Mouse (Mus musculus) brain, embryonic 14.5 days (tissue): ENCODE measurements around the gene Sema4g. TPM values are rescaled to one million over a fixed set of nuclear protein-coding genes. Genes with fewer than 3 reads are reported as not detected.

Source experiments
- DNase-seq: peaks from one replicate; pipeline ENCODE4 v3.0.0-alpha.2; 2011; ENCODE audit warnings: low read depth
- CTCF ChIP-seq: fragments of 200-500 bp; IDR thresholded peaks from 2 replicates; pipeline ENCODE4 v1.5.1; 2012; ENCODE audit warnings: inconsistent platforms, mild to moderate bottlenecking, moderate library complexity, borderline replicate concordance; ENCODE audit not compliant: insufficient read depth, insufficient read length; ENCODE audit errors: extremely low read depth
- POLR2A ChIP-seq: fragments of 200-500 bp; IDR thresholded peaks from 2 replicates; pipeline ENCODE4 v1.6.1; 2012; ENCODE audit warnings: mild to moderate bottlenecking, inconsistent platforms, borderline replicate concordance; ENCODE audit not compliant: poor library complexity, insufficient read depth, insufficient read length, severe bottlenecking; ENCODE audit errors: extremely low read depth
- polyA plus RNA-seq: library from polyadenylated mRNA; depleted of rRNA; stranded (reverse); fragments of >200 nt; gene quantifications from 2 replicates; pipeline ENCODE4 v1.2.3, GENCODE M21; 2012

Sema4g gene
- polyA plus RNA-seq, 1 experiment = 172 TPM

DNA sequence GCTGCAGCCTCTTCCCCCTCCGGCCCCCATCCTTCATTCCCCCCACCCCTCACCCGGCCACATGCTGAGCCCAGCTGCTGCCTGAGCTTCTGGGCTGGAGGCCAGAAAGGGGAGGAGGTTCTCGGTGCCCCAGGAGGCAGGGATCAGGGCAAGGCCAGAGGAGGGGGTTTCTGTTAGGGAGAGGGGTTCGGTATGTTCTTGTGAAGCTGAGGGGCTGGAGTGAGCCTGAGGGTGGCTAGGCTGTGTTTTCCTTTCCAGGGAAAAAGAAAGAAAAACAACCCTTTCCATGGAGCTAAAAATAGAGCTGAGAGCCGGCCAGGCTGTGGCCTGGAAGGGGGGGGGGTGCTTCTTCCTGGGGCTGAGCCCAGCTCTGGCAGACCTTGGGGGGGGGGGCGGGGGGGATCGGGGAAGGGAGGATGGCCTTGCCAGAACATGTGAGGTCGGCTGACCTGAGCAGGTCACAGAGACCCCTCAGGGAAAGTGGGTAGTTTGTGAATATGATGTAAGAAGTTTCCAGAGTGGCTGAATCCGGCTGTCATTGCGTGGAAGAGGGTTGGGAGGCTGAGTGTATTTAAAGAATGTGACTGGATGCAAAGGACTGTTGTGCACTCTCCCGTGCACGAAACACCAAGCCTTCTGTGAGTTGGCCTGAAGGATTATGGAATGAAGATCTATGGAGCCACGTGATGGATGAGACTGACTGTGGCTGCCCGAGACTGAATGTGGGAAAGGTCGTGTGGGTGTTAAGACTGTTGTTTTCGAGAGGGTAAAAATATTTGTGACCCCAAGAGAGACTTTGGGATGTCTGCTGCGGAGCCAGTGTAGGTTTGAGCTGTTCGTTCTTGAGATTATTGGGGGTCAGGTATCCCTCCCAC is 27.7 kb downstream of the Sema4g start:
- DNase-seq = peak; percentile 94
- TF ChIP-seq CTCF (no peak), POLR2A (no peak)

DNA sequence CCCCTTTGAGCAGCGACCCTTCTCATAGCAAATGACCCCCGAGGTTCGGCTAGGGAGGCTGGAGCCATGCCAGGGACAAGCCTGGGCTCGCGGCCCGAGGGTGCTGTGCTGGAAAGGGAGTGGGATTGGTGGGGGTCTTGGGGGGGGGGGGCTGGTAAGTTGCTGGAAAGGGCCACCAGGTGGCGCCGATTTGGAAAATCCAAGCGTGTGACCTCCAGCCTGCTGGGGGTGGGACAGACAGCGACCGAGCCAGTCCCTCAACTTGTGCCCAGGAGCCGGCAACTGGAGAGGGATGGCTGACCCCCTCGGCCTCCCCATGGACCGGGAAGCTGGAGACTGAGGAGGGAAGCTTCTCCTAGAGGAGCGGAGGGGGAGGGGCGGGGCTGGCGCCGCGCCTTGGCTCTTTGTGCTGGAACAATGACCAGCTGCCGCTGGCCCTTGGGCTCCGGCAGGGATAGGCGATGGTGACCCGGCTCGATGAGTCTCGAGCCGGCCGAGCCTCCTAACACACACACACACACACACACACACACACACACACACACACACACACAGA is 28.4 kb downstream of the Sema4g start:
- peak; percentile 56 for TF ChIP-seq CTCF
- TF ChIP-seq POLR2A = peak; percentile 21; the same call in 1 of the 2 replicates

DNA sequence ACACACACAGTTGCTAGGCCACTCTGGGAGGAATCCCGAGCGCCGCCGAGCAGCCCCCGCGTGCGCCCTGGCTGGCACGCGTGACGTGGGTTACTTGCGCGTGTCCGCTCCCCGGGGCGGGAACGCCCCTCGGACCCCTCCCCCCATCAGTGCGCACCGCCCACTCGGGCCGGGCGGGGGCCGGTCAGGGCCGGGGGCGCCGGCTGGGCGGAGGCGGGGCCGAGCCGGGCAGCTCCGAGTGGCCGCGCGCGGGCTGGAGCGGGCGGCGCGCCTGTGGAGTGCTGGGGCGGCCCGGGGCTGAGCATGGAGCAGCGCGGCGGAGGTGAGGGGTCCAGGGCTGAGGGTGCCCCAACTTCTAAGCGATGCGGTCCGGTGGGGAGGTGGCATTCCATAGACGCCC is 29.0 kb downstream of the Sema4g start:
- peak; percentile 66 for TF ChIP-seq POLR2A
- no peak for TF ChIP-seq CTCF
- DNase-seq = peak; percentile 88

More for the DNA sequence above, 28.4 kb downstream of the Sema4g start:
- peak; percentile 93 for DNase-seq

GRCm38 (mm10) chr19:45018351-45018831 is 29.5 kb downstream of the Sema4g start:
- DNase-seq = peak; percentile 43
- TF ChIP-seq POLR2A (no peak), CTCF (no peak)

- no peak for DNase-seq
- TF ChIP-seq CTCF (no peak), POLR2A (no peak)
Observed at GRCm38 (mm10) chr19:45020348-45020747, 31.4 kb downstream of the Sema4g start.

GRCm38 (mm10) chr19:45021362-45021761 is 32.5 kb downstream of the Sema4g start:
- no peak for DNase-seq
- TF ChIP-seq POLR2A (no peak), CTCF (no peak)

DNA sequence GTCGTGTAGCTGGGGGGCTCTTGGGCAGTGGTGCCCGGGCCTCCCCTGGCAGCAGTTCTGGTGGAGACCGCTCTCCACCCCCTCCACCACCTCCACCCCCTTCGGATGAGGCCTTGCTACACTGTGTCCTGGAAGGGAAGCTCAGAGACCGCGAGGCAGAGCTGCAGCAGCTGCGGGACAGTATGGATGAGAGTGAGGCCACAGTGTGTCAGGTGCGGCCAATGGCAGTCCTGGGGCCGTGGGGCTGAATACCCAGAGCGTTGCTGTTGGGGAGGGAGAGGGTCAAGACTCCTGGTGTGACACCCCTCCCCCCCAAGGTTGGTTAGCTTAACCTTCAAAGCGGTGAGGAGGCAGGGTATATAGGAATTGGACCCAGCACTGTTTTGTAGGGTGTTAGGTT is 35.1 kb downstream of the Sema4g start:
- TF ChIP-seq POLR2A (no peak), CTCF (no peak)
- DNase-seq = no peak

- no peak for DNase-seq
- no peak for TF ChIP-seq CTCF
- TF ChIP-seq POLR2A = no peak
Observed at GRCm38 (mm10) chr19:45024775-45025174, 35.9 kb downstream of the Sema4g start.

DNA sequence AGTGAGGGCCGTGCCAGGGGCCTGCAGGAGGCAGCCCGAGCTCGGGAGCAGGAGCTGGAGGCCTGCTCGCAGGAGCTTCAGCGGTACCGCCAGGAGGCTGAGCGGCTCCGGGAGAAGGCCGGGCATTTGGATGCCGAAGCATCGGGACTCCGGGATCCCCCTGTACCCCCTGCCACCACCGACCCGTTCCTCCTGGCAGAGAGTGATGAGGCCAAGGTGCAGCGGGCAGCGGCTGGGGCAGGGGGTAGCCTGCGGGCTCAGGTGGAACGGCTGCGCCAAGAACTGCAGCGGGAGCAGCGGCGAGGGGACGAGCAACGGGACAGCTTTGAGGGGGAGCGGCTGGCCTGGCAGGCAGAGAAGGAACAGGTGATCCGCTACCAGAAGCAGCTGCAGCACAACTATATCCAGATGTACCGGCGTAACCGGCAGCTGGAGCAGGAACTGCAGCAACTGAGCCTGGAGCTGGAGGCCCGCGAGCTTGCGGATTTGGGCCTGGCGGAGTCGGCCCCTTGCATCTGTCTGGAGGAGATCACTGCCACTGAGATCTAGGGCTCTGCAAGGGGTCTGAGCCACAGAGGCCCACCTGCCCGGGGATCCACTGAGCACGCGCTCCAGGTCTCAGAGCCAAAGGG is 37.2 kb downstream of the Sema4g start:
- no peak for DNase-seq
- no peak for TF ChIP-seq CTCF

DNA sequence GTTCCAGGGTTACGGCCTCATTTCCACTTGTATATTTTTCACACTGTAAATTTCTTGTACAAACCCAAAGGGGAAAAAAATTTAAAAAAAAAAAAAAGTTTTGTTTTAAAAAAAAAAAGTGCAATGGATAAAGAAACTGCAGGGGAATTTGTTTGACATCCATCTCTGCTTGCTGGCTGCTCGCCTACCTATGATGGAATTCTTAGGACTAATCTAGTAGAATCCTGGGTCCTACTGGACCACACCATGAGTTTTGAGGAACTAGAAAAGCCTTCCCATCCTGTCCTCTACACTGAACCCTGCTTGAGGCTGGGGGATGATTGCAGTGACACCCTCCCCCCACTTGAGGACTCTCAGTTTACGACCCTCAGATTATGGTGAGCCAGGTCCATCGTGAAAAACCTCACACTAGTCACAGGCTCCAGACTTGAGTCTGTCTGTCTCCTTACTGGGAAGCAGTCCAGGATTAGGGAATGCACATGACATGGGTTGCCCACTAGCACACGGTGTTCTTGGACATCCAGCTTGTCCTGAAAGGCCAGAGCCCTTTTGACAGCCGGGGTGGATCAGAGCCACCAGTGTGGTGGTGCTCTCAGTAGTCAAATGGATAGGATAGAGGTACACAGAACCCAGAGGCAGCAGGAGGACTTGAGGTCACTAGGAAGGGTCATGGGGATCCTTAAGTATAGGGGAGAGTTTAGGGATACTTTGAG is 38.2 kb downstream of the Sema4g start:
- no peak for TF ChIP-seq CTCF
- TF ChIP-seq POLR2A = no peak
- DNase-seq = no peak

- TF ChIP-seq POLR2A (no peak), CTCF (no peak)
- no peak for DNase-seq
Observed at GRCm38 (mm10) chr19:45027848-45028247, 38.9 kb downstream of the Sema4g start.
